Mouse (Mus musculus) CD4-positive, CD25-positive, alpha-beta regulatory T cell, adult 4 months (primary cell): ENCODE results near the gene Gh. TPM values are rescaled to one million over a fixed set of nuclear protein-coding genes. Genes with fewer than 3 reads are reported as not detected.

Experiments used
- ATAC-seq: one replicate; pipeline ENCODE4 v1.8.0; 2017
- polyA plus RNA-seq, 2 experiments: library from polyadenylated mRNA; unstranded; fragments of 100-300 nt; shearing (Covaris generic); gene quantifications; one replicate each; pipeline ENCODE4 v1.2.1; 2017

The Gh gene
- polyA plus RNA-seq, 2 experiments from 2014 or later = not detected

DNA sequence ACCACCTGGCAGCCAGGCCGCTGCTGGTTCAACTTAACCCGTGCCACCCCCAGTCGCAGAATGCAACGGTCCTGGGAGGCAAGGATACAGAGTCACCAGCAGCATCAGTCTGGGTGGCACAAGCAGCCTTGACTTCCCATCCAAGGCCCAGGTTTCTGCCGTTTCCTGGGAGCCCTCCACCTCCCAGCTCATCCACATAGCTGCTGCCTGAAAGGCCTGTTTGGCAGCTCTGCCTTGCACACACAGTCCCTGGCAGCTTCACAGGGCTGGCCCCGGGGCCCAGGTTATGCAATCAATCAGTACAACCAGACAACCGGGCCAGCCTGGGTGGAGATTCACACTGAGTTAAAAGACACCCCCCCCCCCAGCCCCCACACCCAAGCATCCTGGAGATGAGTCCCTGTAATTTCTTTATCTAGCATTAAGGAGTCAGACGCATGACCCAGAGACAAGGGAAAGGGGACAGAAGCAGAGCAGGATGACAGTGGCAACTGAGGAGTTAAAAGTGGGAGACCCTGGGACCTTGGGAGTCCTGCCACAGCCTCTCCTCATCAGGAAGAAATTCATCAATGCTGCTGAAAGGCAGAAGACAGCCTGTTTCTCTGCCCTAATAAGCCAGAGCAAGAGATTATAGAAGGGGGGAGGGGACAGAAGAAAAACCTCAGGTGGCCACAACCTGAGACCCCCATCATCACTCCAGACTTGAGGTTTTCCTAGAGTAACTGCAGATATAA, 33.2 kb downstream of the Gh start:
- no peak for ATAC-seq

DNA sequence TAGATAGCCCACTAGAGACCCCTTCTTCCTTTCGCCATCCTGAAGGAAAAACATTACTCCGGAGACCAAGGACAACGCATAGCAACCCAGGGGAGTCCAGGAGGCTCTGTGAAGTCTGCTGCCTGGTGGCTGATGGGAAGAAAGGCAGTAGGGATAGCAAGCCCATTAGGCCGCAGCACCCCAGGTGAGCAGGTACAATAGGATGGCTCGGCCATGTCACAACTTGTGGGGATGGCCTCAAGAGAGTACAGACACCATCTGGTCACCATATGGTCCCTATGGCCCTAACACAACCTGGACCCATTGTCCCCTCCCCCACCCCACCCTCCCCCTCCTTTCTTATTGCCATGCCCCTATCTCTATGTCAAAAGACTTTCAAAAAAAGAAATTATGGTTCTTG, 33.8 kb downstream of the Gh start:
- ATAC-seq = no peak

DNA sequence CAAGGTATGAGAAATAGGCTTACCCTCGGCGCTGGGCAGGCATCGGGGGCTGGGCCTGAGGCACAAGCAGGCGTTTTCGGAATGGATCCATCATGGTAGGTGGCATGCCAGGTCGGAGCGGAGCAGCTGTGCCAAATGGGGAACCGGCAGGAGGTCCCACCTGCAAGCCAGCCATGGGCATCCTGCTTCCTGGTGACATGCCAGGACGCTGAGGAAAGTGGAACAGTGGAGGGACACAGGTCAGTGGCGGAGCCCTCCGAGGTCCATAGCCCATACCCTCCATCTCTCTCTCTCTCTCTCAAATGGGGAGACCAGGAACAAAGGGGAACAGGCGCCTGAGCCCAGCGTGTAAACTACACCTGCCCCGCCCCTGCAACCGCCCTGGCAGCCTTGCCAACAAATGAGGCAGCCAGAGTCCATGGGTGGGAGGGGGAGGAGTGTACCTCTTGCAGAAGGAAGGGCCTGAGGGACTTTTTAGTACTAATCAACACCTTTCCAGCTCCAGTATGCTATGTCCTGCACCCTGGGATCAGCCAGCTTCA, 34.3 kb downstream of the Gh start:
- no peak for ATAC-seq

DNA sequence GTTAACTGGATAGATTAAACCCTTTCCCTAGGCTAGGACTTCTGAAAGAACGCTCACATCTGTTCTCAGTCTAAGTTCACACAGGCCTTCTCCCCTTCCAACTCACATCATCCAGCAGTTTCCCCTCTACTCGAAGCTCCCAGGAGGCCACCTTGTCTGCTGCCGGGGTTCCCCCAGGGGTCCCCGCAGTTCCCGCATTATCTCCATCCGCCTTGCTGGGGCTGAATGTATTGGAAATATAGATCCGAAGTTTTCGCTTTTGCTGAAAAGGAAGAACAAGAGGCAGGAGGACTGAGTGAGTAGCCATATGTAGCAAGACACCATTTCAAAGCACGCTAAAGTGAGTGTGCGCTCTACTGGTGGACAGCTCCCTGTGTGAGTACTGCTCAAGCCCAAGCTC, 35.2 kb downstream of the Gh start:
- no peak for ATAC-seq

DNA sequence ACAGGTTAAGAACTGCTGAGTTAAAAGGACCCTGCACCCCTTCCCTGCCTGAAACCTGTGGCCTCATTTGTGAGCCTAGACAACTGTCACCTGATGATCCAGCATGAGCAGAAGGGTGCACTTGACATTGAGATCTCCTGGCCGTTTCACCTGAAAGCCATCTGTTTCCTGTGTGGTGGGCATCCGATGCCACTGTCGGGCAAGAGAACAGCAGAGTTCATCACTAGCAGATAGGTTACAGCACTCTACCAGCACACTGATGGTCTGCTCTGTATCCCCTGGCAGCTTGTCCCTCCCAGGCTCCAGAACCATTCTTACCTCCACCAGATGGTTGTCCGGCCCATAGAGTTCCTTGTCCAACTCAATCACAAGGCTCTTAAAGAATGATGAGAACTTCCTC, 36.1 kb downstream of the Gh start:
- no peak for ATAC-seq

DNA sequence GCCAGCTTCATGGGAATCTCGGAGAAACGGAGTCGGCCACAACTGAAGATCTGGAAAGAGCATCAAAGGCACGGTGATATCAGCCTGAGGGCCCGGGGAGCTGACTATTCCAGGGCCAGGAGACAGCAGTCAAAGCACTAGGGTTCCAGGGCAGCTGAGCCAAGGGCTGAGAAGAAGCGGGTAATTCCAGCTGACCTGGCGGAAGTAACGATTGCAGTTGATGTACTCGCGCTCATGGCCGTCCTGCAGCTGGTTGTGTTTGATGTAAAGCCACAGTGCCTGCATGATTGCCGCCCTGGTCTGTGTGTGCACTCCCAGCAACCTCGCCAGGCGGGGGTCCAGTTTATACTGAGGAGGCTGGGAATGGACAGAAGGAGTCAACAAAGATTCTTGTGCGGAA, 36.7 kb downstream of the Gh start:
- ATAC-seq = no peak

DNA sequence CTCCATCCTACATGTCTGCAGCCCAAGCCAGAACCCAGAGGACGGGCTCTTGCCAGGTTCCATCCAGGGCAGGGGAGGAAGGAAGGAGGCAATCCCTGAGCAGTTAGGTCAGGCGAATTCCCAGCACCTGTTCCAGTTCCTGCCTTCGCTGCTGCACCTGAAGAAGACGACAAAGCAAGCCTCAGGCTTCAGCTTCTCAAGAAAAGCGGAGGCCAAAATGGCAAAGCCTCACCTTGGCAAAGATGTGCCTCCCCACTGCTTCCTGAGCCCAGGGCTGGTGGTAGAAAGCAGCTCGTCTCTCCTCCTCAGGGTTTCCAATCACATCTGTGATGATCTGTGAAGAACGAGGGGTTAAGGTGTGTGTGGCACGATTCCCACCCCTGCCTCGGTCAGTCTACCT, 37.7 kb downstream of the Gh start:
- ATAC-seq = no peak

DNA sequence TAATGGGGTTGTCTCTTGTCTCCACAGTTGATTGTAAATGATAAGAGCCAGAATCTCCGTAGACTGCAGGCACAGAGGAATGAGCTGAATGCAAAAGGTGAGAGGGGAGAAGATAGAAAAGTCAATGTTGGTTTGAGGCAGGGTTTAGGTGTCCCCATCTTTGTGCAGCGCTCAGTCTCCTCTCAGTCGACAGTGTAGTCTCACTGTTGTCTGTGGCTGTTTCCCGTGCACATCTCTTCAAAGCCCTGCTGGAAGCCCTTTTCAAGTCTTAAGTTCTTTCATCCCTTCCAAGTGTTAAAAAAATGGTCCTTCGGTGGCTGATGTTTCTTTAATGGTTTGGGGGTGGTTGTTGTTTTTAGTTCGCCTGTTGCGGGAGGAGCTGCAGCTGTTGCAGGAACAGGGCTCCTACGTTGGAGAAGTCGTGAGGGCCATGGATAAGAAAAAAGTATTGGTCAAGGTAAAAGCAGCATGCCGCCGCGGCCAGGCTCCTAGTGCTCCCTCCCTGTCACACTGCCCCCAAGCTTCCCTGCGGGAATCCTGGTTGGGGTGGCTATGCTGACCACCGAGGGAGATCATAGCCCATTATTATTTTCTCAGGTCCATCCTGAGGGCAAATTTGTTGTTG, 40.7 kb downstream of the Gh start:
- no peak for ATAC-seq

DNA sequence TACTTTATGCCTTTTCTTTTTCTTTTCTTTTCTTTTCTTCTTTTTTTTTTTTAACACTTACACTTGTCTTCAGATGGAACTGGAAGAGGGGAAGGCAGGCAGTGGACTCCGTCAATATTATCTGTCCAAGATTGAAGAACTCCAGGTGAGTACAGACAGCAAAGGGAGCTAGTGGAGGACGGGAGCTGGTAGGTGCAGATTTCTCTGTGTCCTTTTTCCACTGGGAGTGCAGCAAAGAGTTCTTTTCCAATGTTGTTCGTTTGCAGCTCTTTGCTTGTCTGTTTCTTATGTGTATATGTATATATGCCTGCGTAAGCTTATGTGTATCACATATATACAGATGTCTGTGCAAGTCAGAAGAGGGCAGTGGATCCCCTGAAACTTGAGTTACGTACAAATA, 44.9 kb downstream of the Gh start:
- no peak for ATAC-seq

DNA sequence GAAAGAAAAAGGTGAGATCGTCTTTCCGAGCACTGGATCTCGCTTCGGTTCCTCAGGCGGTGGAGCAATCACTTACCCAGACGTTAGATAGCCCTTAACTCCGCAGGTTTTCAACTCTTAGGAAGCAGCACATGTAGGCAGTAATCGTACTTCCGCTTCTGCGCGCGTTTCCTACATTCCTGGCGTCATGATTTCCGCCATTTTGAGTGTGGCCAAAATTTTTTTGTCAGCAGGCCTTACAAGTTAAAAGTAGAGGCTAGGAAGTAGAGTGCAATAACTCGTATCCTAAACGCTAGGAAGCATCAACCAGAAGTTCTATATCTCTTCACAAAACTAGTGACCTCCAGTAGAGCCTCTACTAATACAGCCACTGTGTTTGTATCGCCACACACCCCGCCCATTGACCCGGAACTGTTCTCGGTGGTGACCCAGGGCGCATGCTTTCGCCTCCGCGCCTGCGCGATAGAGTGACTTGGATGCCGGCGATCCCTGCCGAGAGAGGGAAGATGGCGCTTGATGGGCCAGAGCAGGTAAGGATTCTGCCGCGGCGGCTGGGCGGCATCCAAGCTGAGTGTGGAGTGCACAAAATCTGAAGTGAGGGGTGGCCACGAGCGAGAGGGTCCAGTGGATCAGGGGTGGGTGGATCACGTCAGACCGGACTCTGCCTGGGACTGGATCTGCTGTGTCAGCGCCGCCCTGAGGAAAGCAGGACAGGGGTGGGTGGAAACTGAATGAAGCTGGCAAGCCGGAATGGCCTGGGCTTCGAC, 45.8 kb downstream of the Gh start, which contains the start of the genes Ftsj3 and Psmc5:
Gene Ftsj3, minus strand, starts transcription at position 395 of the 767 bp plus-strand sequence.
Gene Psmc5, plus strand, starts transcription at position 470 of the 767 bp plus-strand sequence.
- peak; percentile 94 for ATAC-seq

DNA sequence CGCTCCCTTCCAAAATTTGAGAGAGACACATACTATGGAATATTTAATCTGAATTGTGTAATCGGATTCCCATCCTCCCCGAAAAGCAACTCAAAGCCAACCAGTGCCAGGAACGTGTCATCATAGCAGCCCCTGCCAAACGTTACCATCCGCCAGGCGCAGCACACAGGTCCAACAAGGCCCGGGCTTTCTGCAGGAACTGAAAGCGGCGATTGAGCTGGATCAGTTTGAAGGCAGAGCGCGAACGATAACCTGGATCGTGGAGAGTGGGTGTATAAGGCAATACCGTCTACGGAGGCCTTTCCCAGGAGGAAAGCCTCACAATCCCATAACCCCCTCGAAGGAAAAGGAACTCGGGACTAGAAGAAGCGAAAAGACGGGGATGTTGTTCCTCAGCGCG, 46.5 kb downstream of the Gh start:
- no peak for ATAC-seq

DNA sequence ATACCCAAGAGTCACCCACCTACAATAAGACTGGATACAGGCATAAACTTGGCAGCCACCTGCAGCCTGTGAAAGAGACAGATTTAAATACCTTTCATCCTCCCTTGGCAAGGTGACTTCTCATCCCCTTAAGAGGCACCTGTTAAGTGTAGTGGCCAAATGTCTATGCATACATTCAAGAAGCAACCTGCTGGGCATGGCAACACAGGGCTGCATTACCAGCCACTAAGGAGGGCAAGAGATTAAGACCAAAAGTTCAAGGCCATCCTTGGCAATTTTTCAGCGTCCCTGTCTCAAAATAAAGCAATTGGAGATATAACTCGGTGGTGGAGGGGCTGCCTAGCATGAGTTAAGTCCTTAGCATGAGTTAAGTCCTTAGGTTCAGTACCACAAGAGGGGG, 46.9 kb downstream of the Gh start:
- no peak for ATAC-seq

Other genes with a start within 250 kb of the Gh start
- 10 to 100 TPM in 1 of 2 experiments, 1 to 10 TPM in 1; 7.4 to 18.0 TPM for gene Taco1, start 235.8 kb downstream of the Gh start, polyA plus RNA-seq
- gene Map3k3, start 217.3 kb downstream of the Gh start, polyA plus RNA-seq = 10 to 100 TPM; 30.1 to 37.1 TPM
- gene Gm10840, start 141.0 kb downstream of the Gh start, polyA plus RNA-seq = not detected
- 100 to 1,000 TPM; 597 to 715 TPM for gene Limd2, start 141.0 kb downstream of the Gh start, polyA plus RNA-seq
- 10 to 100 TPM; 34.5 to 40.0 TPM for gene Strada, start 99.7 kb downstream of the Gh start, polyA plus RNA-seq
- gene Ccdc47, start 85.5 kb downstream of the Gh start, polyA plus RNA-seq = 10 to 100 TPM; 92.6 to 96.6 TPM
- gene Ddx42, start 84.9 kb downstream of the Gh start, polyA plus RNA-seq = 100 to 1,000 TPM in 1 of 2 experiments, 10 to 100 TPM in 1; 84.7 to 135 TPM
- 10 to 100 TPM; 52.9 to 85.8 TPM for gene Ftsj3, start 45.8 kb downstream of the Gh start, polyA plus RNA-seq
- gene Psmc5, start 45.7 kb downstream of the Gh start, polyA plus RNA-seq = 100 to 1,000 TPM; 161 to 197 TPM
- gene Smarcd2, start 28.9 kb downstream of the Gh start, polyA plus RNA-seq = 10 to 100 TPM; 12.3 to 23.7 TPM
- gene Tcam1, start 25.2 kb downstream of the Gh start, polyA plus RNA-seq = under 1 TPM; 0.39 TPM
- 10 to 100 TPM; 44.8 to 77.1 TPM for gene Cd79b, start 12.9 kb upstream of the Gh start, polyA plus RNA-seq
- under 1 TPM in 1 of 2 experiments, not detected in 1; 0.14 TPM for gene Scn4a, start 51.4 kb upstream of the Gh start, polyA plus RNA-seq
- under 1 TPM in 1 of 2 experiments, not detected in 1; 0.43 TPM for gene Prr29, start 63.6 kb upstream of the Gh start, polyA plus RNA-seq
- gene Icam2, start 86.2 kb upstream of the Gh start, polyA plus RNA-seq = 100 to 1,000 TPM; 132 to 138 TPM
- gene Ern1, start 186.0 kb upstream of the Gh start, polyA plus RNA-seq = 1 to 10 TPM; 1.3 to 2.3 TPM